Mouse (Mus musculus) liver, adult 2 months (tissue): ENCODE results near the gene Tmigd1.

Source experiments
- CTCF ChIP-seq: fragments of 200-500 bp; IDR thresholded peaks from 2 replicates; pipeline ENCODE4 v1.5.1; 2011; ENCODE audit warnings: low read depth, low read length, control low read depth
- POLR2A ChIP-seq: fragments of 200-500 bp; IDR thresholded peaks from 2 replicates; pipeline ENCODE4 v1.6.1; 2011; ENCODE audit warnings: low read length, control low read depth; ENCODE audit not compliant: insufficient read depth; ENCODE audit errors: extremely low read depth

- TF ChIP-seq POLR2A (no peak), CTCF (no peak)
Observed at GRCm38 (mm10) chr11:76873865-76874264, 28.1 kb upstream of the Tmigd1 start.
